Comparison of ENCODE assay signal across 9 mouse cellular contexts in genomic region chr8:105566703-105567595, GRCm38 (mm10). TPM values are rescaled to one million over a fixed set of nuclear protein-coding genes. Genes with fewer than 3 reads are reported as not detected.
A peak's percentile ranks its signal among the peaks of the same experiment; 100 is the strongest.
DNase-seq lines count a peak whose midpoint lies in the region; ATAC-seq lines count a peak whose summit lies in the region.
"Had no signal": no experiment of that assay in that cellular context is flagged by ENCODE, and none has a peak within 500 bp of the region (broad histone marks: within the 10 kb centered on the region; RNA-seq: fewer than 3 reads in every experiment).

No protein-coding gene starts in this region.

- H3K27me3 ChIP-seq in embryonic facial prominence, embryonic 11.5 days (ENCODE audit: control insufficient read depth, insufficient read depth, low read length), result no peaks in the 10 kb centered on the region
- no peaks in the 10 kb centered on the region; the same call in 1 of the 2 replicates for H3K27me3 ChIP-seq in hindbrain, embryonic 12.5 days
- H3K27me3 ChIP-seq in liver, embryonic 13.5 days, result no peaks in the 10 kb centered on the region
- no peaks in the 10 kb centered on the region for H3K27me3 ChIP-seq in neural tube, embryonic 15.5 days (replicated peaks)
- H3K27me3 ChIP-seq: Patski had no signal

- no peaks in the 10 kb centered on the region for H3K9me3 ChIP-seq in embryonic facial prominence, embryonic 11.5 days (replicated peaks; ENCODE audit: control insufficient read depth, low read length)
- no peaks in the 10 kb centered on the region for H3K9me3 ChIP-seq in hindbrain, embryonic 12.5 days (replicated peaks)
- no peaks in the 10 kb centered on the region for H3K9me3 ChIP-seq in liver, embryonic 13.5 days (replicated peaks)
- H3K9me3 ChIP-seq in neural tube, embryonic 15.5 days (replicated peaks), result no peaks in the 10 kb centered on the region

- peak; percentile 19 for DNase-seq in gastrocnemius, postnatal 25 days
- no peak for DNase-seq in gastrocnemius, adult 18-20 months (ENCODE audit: low spot score)
- peak; percentile 48 for DNase-seq in MN1 (ENCODE audit: low spot score)
- peak; percentile 18 for DNase-seq in embryonic facial prominence, embryonic 11.5 days (ENCODE audit: low spot score)
- peak; percentile 42 for DNase-seq in liver, embryonic 13.5 days
- DNase-seq in ovary, adult 18-20 months (ENCODE audit: low spot score), result no peak

- H3K27ac ChIP-seq in embryonic facial prominence, embryonic 11.5 days (replicated peaks; ENCODE audit: low read depth, low read length), result no peak overlapping the region
- H3K27ac ChIP-seq in hindbrain, embryonic 12.5 days, result peak overlapping the region; percentile 40
- peak overlapping the region; percentile 82; the same call in 1 of the 2 replicates for H3K27ac ChIP-seq in liver, embryonic 13.5 days
- peak overlapping the region; percentile 73 for H3K27ac ChIP-seq in neural tube, embryonic 15.5 days (replicated peaks)

- peak overlapping the region; percentile 91 for H3K4me2 ChIP-seq in embryonic facial prominence, embryonic 11.5 days (ENCODE audit: low read depth, low read length)
- peak overlapping the region; percentile 80 for H3K4me2 ChIP-seq in hindbrain, embryonic 12.5 days (replicated peaks)
- H3K4me2 ChIP-seq in liver, embryonic 13.5 days, result peak overlapping the region; percentile 79
- H3K4me2 ChIP-seq in neural tube, embryonic 15.5 days, result peak overlapping the region; percentile 84

- peak overlapping the region; percentile 86 for H3K4me3 ChIP-seq in embryonic facial prominence, embryonic 11.5 days (ENCODE audit: low read depth, low read length)
- peak overlapping the region; percentile 76 for H3K4me3 ChIP-seq in hindbrain, embryonic 12.5 days
- H3K4me3 ChIP-seq in liver, embryonic 13.5 days (replicated peaks), result peak overlapping the region; percentile 90
- H3K4me3 ChIP-seq in neural tube, embryonic 15.5 days (replicated peaks), result peak overlapping the region; percentile 89

- WGBS in embryonic facial prominence, embryonic 11.5 days, result 27% methylated on average over 27 of the region's 27 CpGs
- 27% methylated on average over 27 of the region's 27 CpGs for WGBS in hindbrain, embryonic 12.5 days
- WGBS in liver, embryonic 13.5 days (ENCODE audit: insufficient replicate concordance), result 21% methylated on average over 27 of the region's 27 CpGs
- 26% methylated on average over 27 of the region's 27 CpGs for WGBS in neural tube, embryonic 15.5 days

- H3K36me3 ChIP-seq in embryonic facial prominence, embryonic 11.5 days (replicated peaks; ENCODE audit: control insufficient read depth, insufficient read depth, low read depth, low read length), result no peaks in the 10 kb centered on the region
- H3K36me3 ChIP-seq in hindbrain, embryonic 12.5 days, result no peaks in the 10 kb centered on the region
- H3K36me3 ChIP-seq in liver, embryonic 13.5 days, result 0 out of 2 replicates have a peak, but pooled peaks cover 4% of the 10 kb centered on the region
- 0 out of 2 replicates have a peak, but pooled peaks cover 4% of the 10 kb centered on the region for H3K36me3 ChIP-seq in neural tube, embryonic 15.5 days

- ATAC-seq in embryonic facial prominence, embryonic 11.5 days (replicated peaks; ENCODE audit: insufficient number of reproducible peaks, low FRiP score, low TSS enrichment, low read depth), result peak; percentile 11; the same call in 1 of the 2 replicates
- ATAC-seq in hindbrain, embryonic 12.5 days (ENCODE audit: low FRiP score), result peak; percentile 12; the same call in 1 of the 2 replicates
- no peak for ATAC-seq in liver, embryonic 13.5 days (ENCODE audit: low read depth)
- peak; percentile 16; the same call in 1 of the 2 replicates for ATAC-seq in neural tube, embryonic 15.5 days (ENCODE audit: low FRiP score)

- H3K9ac ChIP-seq in embryonic facial prominence, embryonic 11.5 days (replicated peaks; ENCODE audit: low read length), result peak overlapping the region; percentile 56
- peak overlapping the region; percentile 60 for H3K9ac ChIP-seq in hindbrain, embryonic 12.5 days
- peak overlapping the region; percentile 74 for H3K9ac ChIP-seq in liver, embryonic 13.5 days
- H3K9ac ChIP-seq in neural tube, embryonic 15.5 days (replicated peaks), result peak overlapping the region; percentile 45

- H3K4me1 ChIP-seq in embryonic facial prominence, embryonic 11.5 days (ENCODE audit: control insufficient read depth, insufficient read depth, low read length), result no peaks in the 10 kb centered on the region; the same call in 1 of the 2 replicates
- peaks cover 27% of the 10 kb centered on the region for H3K4me1 ChIP-seq in hindbrain, embryonic 12.5 days
- peaks cover 43% of the 10 kb centered on the region for H3K4me1 ChIP-seq in liver, embryonic 13.5 days (replicated peaks)
- H3K4me1 ChIP-seq in neural tube, embryonic 15.5 days, result peaks cover 46% of the 10 kb centered on the region

RNA-seq across cellular contexts. Expression of gene Atp6v0d1, which starts 1.1 kb away (rescaled TPM):
- 10 to 100 TPM; 41.7 to 45.1 TPM for total RNA-seq in gastrocnemius, postnatal 25 days (2021)
- 10 to 100 TPM; 40.1 to 42.7 TPM for total RNA-seq in gastrocnemius, adult 18-20 months (2021)
- 89.8 and 95.5 TPM in 2 replicates for polyA plus RNA-seq in embryonic facial prominence, embryonic 11.5 days (2014; fragmentation: Nextera tagmentation; extraction: Ambion mirVana)
- 117 and 127 TPM in 2 replicates for polyA plus RNA-seq in hindbrain, embryonic 12.5 days (2016; fragmentation: Nextera tagmentation; extraction: Ambion mirVana)
- 49.4 and 52.7 TPM in 2 replicates for polyA plus RNA-seq in liver, embryonic 13.5 days (2015; fragmentation: Nextera tagmentation; extraction: Ambion mirVana)
- 219 and 243 TPM in 2 replicates for polyA plus RNA-seq in neural tube, embryonic 15.5 days (2015; fragmentation: Nextera tagmentation; extraction: Ambion mirVana)

RNA-seq across cellular contexts. Expression of gene Ripor1, which starts 38.1 kb away (rescaled TPM):
- 10 to 100 TPM; 15.5 to 19.6 TPM for total RNA-seq in gastrocnemius, postnatal 25 days (2021)
- total RNA-seq in gastrocnemius, adult 18-20 months (2021), result 10 to 100 TPM; 17.1 to 21.7 TPM
- polyA plus RNA-seq in embryonic facial prominence, embryonic 11.5 days (2014; fragmentation: Nextera tagmentation; extraction: Ambion mirVana), result 7.3 and 8.7 TPM in 2 replicates
- 21.7 and 22.6 TPM in 2 replicates for polyA plus RNA-seq in hindbrain, embryonic 12.5 days (2016; fragmentation: Nextera tagmentation; extraction: Ambion mirVana)
- polyA plus RNA-seq in liver, embryonic 13.5 days (2015; fragmentation: Nextera tagmentation; extraction: Ambion mirVana), result 7.2 and 9.0 TPM in 2 replicates
- polyA plus RNA-seq in neural tube, embryonic 15.5 days (2015; fragmentation: Nextera tagmentation; extraction: Ambion mirVana), result 34.0 and 37.4 TPM in 2 replicates

RNA-seq across cellular contexts. Expression of gene Hsd11b2, which starts 48.4 kb away (rescaled TPM):
- total RNA-seq in gastrocnemius, postnatal 25 days (2021), result under 1 TPM; 0.51 to 0.61 TPM
- under 1 TPM in 1 of 2 experiments, not detected in 1; 0.11 TPM for total RNA-seq in gastrocnemius, adult 18-20 months (2021)
- 11.9 and 12.6 TPM in 2 replicates for polyA plus RNA-seq in embryonic facial prominence, embryonic 11.5 days (2014; fragmentation: Nextera tagmentation; extraction: Ambion mirVana)
- polyA plus RNA-seq in hindbrain, embryonic 12.5 days (2016; fragmentation: Nextera tagmentation; extraction: Ambion mirVana), result 24.2 and 24.7 TPM in 2 replicates
- polyA plus RNA-seq in liver, embryonic 13.5 days (2015; fragmentation: Nextera tagmentation; extraction: Ambion mirVana), result 1.5 and 2.2 TPM in 2 replicates
- 1.0 and 1.1 TPM in 2 replicates for polyA plus RNA-seq in neural tube, embryonic 15.5 days (2015; fragmentation: Nextera tagmentation; extraction: Ambion mirVana)

Comparison
In these comparisons a context has a peak if more than half of its experiments do, and no peak if none do; other contexts are left out.
1. DNase-seq: peak in gastrocnemius, postnatal 25 days (single experiment), MN1 (single experiment), embryonic facial prominence, embryonic 11.5 days (single experiment) and liver, embryonic 13.5 days (single experiment); none in gastrocnemius, adult 18-20 months (single experiment) and ovary, adult 18-20 months (single experiment).
2. Peak in every context shown above with its lines, with median percentiles within 50 percentile points of each other: H3K4me2 ChIP-seq, H3K4me3 ChIP-seq and H3K9ac ChIP-seq.